Mouse (Mus musculus): Measurements from ENCODE around the gene Agl.

DNA sequence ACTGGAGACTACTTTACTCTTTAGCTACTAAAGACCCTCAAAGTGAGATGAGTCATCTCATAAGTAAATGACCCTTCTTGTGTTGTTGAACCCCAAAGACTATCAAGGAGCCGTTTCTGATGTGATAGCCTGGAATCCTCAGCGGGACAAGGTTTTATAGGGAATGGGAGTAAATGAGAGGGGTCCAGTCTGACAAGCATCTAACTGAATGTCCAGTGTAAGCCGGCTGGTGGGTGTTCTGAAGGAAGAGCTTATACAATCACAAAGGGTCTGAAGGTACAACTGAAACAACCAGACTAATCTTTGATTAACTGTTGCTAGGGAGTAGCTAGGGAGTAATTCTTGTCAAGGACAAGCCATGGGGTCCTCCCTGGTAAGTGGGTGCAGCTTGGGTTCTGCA lies 44.5 kb upstream of the Agl start:
- no peak for TF ChIP-seq POLR2A (IDR thresholded peaks at IDR 0.05; ENCODE audit: extremely low read depth, insufficient read depth, low read length)
- TF ChIP-seq CTCF (IDR thresholded peaks at IDR 0.05; ENCODE audit: low read depth, low read length) = no peak

Data from liver, adult 2 months (tissue).